Mouse (Mus musculus) embryo, embryonic 9.5 days (tissue): ENCODE results near the gene Calhm6.

Experiments used
- DNase-seq: peaks from one replicate; pipeline ENCODE4 v3.0.0-alpha.2; 2017; ENCODE audit errors: extremely low spot score

The Calhm6 gene

GRCm38 (mm10) chr10:34127392-34128378 lies at the start of gene Calhm6:
Gene Calhm6, minus strand, starts transcription at chr10:34127984.
- DNase-seq, result peak; percentile 56

DNA sequence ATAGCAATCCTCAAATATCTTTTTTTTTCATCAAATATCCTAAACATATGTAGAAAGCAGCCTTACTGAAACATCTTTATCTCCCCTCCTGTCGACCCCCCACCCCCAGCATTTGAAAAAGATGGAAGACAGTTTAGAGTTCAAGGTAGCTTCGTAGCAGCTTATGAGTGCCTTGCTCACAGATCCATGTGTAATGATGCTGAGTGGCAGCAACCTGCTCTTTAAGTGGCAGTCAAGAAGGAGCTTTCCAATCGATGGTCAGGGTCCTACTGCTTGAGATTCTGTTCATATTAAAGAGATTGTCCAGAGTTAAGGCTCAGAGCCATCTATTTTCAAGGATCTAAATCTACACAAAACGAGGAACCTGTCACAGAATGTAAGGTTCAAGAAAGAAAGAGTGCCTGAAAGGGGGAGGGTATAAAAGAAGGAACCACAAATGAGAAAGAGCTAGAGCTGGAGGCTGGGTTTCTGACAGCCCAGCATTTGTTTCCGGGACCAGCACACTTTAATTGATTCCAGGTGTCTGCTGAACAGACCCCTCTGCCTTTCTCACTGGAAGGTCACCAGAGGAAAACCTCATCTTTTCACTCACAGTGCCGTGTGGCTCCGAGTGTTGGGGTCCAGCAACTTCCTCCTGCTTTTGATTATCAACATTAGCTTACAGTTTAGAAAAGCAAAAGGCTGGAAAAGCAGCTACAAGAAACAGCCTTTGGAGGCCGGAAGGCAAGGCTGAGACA lies 48.3 kb upstream of the Calhm6 start:
- DNase-seq, result peak; percentile 53

- DNase-seq, result no peak
Measured at GRCm38 (mm10) chr10:34172663-34173282, 45.0 kb upstream of the Calhm6 start.

GRCm38 (mm10) chr10:34171660-34172059 lies 43.9 kb upstream of the Calhm6 start:
- no peak for DNase-seq

- DNase-seq, result no peak
Measured at GRCm38 (mm10) chr10:34171191-34171590, 43.4 kb upstream of the Calhm6 start.

- no peak for DNase-seq
Measured at GRCm38 (mm10) chr10:34166971-34167370, 39.2 kb upstream of the Calhm6 start.

DNA sequence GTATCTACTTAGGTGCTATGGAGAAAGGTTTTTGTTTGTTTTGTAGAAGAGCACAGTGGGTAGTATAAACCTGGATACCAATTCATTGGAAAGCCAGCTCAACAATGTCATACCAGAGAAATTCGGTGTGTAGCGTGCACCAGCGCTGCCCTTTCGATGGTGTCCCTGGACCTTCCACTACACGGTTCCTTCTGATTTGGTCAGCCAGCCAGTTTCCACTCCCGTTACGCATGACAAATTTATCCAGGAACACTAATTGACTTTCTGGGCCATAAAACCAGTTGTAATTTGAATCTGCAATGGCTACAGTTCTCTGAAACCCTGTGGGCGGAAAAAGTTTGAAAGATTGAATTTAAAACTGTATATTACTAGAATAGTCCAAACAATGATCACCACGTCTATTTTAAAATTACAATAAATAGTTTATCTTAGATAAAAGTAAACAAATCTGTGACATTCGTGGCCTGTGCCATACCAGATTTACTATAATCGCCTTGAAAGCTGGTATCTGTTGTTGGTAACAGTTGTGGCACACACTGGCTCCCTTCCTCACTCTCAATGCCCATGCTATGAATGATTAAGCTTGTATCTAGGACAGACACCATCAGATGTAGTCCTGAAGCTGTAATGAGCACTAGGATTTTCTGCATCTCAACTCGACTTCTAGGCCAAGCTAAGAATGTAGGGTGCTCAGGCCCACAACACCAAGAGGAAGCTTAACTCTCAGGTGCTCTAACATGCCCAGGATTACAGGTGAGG lies 28.2 kb upstream of the Calhm6 start:
- no peak for DNase-seq

- DNase-seq, result no peak
Measured at GRCm38 (mm10) chr10:34151827-34152226, 24.0 kb upstream of the Calhm6 start.

GRCm38 (mm10) chr10:34150454-34150853 lies 22.7 kb upstream of the Calhm6 start:
- DNase-seq, result no peak

DNA sequence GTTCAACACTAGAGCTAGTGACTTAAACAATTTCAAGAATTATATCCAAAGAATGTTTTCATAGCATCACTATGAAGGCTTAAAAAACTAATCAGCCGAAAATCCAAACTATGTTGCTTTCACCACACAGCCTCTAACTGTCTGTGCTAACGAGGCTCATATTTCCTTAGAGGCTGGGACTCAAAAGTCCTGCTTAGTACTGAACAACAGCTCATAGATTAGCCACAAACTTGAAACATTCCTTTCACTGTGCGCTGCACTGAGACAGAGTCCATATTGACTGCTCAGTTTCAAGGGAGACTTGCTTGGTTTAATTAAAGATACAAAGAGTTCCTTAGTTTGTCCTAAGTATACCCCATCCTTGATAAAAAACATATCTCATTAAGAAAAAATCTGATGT lies 22.0 kb upstream of the Calhm6 start:
- DNase-seq, result no peak

GRCm38 (mm10) chr10:34141693-34142092 lies 13.9 kb upstream of the Calhm6 start:
- no peak for DNase-seq

DNA sequence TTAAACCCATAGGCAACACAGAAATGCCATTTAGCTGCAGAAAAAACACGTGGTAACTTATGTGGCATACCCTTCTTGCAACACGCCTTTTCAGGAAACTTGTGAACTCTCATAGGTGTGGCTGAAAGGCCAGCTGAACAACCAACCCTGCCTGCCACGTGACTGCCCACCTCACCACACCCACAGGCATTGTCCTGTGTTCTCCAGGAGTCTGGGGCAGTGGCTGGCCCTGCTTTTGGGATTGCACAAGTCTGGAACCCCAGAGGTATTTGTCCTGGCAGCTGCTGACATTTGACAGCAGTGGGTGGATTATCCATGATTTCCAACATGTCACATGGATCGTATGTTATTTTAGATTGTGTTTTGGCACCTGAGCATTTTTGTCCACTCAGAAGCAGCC lies 12.0 kb upstream of the Calhm6 start:
- DNase-seq, result no peak

- DNase-seq, result no peak
Measured at GRCm38 (mm10) chr10:34138027-34138426, 10.2 kb upstream of the Calhm6 start.

- peak; percentile 45 for DNase-seq
Measured at GRCm38 (mm10) chr10:34136432-34136831, 8.6 kb upstream of the Calhm6 start.

DNA sequence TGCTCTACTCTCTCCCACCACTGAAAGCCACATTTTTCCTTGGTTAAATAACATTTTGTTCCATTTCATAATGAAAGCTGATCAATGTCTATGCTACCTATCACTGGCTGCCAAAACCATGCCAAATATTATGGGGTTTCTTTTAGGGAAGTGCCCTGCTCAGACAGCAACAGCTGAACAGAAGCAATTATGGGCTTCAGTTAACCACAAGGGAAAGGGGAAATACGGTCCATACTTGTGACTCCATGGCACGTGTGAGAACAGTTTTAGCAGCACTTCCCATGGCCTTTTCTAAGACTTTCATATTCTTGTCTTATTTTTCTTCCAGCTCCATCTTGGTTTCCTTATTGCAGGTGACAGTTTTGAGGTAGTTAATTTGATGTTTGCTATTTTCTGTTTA lies 3.6 kb upstream of the Calhm6 start:
- DNase-seq, result no peak

GRCm38 (mm10) chr10:34128391-34128790 lies 607 bp upstream of the Calhm6 start:
- DNase-seq, result no peak

DNA sequence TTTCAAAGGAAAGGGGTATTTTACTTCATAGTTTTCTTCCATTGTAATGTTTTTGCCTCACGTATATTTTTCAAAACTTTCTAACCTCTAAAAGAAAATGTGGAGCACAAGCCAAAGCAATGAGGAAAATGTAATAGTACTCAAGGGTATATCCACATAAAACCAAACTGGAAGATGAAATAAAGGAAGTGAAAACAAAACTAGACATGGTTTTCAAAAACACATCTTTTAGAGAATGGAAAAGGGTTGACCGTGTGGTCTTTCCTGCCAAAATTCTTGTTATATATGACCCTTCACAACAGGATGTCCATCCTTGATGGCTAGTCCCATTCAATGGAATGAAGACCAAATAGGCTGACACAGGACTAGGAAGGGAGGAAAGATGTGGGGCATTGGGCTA lies 9.4 kb downstream of the Calhm6 start:
- DNase-seq, result no peak

DNA sequence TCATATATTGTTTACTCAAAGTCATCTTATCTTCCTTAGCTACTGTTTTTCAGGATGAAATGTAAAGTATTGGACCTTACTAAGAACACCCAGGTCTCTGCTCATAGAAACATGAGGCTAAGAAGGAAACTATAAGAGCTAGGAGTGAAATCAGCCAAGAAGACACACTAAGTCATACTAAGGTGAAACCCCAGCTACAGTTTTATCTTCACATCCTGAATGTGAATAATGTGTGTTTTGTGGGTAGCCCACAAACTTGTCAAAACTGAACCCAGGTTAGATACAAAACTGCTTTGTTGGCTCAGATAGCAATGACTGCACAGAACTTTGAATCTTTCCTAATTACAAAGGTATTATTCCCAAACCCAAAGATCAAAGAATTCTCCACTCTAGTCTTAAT lies 10.0 kb downstream of the Calhm6 start:
- no peak for DNase-seq

GRCm38 (mm10) chr10:34117131-34117530 lies 10.7 kb downstream of the Calhm6 start:
- no peak for DNase-seq

DNA sequence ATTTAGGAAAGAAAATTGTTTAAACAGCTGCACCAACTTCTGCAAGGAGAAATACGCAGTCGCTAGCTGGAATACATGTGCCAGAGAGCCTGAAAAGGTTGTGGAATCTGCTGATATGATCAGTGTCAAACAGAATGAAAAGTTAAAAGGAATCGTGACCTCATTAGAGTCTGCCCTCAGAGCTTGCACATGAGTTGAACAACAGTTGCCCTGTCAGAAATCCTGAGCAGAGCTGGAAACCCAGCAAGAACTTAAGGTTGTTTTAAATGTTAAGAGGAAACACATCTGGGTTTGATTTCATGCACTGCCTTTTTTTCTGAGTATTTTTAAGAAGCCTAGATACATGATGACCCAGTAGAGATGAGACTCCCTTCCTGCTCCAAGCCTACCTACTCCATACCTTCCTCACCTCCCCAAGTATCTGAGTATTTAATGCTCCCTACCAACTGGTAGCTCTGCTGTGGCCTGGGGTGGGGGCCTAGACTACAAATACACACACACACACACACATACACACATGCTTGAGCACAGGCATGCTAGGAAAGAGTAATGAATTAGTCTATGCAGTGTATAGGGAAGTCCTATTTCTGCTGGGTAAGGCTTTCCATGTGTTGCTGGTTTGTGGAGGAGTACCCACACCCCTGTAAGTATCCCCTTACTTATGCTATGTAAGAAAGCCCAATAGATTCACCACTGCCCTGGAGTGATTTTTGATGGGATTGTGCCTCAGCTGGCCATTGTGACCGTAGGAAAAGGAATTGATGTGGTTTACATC lies 15.6 kb downstream of the Calhm6 start:
- no peak for DNase-seq
